Mouse (Mus musculus): ENCODE data around the gene Gtpbp1. TPM values are rescaled to one million over a fixed set of nuclear protein-coding genes. Genes with fewer than 3 reads are reported as not detected.

Gtpbp1 gene
- total and polyA plus RNA-seq, 3 experiments: 26.9 to 30.1 (median 27.0) TPM

DNA sequence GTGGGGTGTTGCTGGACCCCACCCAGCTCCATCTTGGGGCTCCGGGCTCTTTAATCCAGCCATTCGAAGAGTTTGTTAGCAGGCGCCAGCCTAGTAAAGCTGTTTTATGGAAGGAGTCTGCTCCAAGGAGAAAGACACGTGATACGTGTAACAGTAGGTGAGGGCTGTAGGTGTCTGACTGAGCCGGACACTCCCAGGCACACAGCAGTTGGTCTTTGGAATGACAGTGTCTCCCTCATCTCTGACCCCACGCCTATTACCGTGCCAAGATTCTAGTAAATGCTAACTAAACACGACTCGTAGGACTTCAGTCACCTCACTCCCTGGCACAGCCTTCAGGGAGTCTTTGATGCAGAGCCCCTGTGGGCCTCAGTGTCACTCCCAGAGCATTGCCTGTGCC, 54.7 kb downstream of the Gtpbp1 start:
- no peak for DNase-seq
- Histone ChIP-seq H3K4me1 (ENCODE audit: control insufficient read depth, insufficient read depth, low read length) (peaks cover 6% of the 10 kb centered on the region), H3K4me3 (no peak overlapping the region), H3K27me3 (ENCODE audit: control insufficient read depth, insufficient read depth, low read length) (no peaks in the 10 kb centered on the region), H3K36me3 (ENCODE audit: control insufficient read depth, insufficient read depth, low read length) (no peaks in the 10 kb centered on the region; the same call in 1 of the 2 replicates), H3K79me2 (replicated peaks; ENCODE audit: control insufficient read depth, insufficient read depth, low read length) (no peaks in the 10 kb centered on the region), H3K27ac (no peak overlapping the region), H3K9ac (ENCODE audit: low read depth, low read length) (no peak overlapping the region)
- TF ChIP-seq CTCF (IDR thresholded peaks at IDR 0.05) (no peak), POLR2A (IDR thresholded peaks at IDR 0.05; ENCODE audit: insufficient read depth, low read depth, low read length) (no peak), EP300 (IDR thresholded peaks at IDR 0.05; ENCODE audit: insufficient read depth, low read depth, low read length) (no peak)
- intact Hi-C loops (cut with DNase I): loop anchor here (10.0 kb wide), 1 partner anchor 329 kb away; no protein-coding TSS in a partner anchor
- 90% methylated on average over 10 of the region's 10 CpGs for WGBS

DNA sequence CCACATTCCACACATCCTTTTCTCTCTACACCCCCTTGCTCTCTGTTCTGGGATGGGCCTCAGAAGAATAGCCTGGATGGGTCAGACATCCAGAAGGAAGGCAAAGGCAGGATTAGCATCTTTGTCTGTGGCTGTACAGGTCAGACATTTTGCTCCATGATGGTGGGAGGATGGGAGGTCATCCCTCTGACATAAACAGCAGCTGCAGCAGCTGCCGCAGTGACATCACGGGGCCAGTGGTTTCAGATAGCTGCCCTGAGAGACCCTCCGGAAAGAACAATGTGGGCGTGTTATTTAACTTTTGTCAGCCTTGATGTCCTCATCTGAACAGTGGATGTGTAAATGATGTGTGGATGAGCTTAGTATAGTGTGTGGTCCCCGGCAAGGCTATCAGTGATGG, 55.2 kb downstream of the Gtpbp1 start:
- H3K79me2 ChIP-seq (replicated peaks; ENCODE audit: control insufficient read depth, insufficient read depth, low read length): no peaks in the 10 kb centered on the region
- H3K27me3 ChIP-seq (ENCODE audit: control insufficient read depth, insufficient read depth, low read length): no peaks in the 10 kb centered on the region
- no peak overlapping the region for H3K9ac ChIP-seq (ENCODE audit: low read depth, low read length)
- no peak overlapping the region for H3K27ac ChIP-seq
- intact Hi-C loops (cut with DNase I): loop anchor here (10.0 kb wide), 1 partner anchor 329 kb away; no protein-coding TSS in a partner anchor
- H3K4me3 ChIP-seq: no peak overlapping the region
- H3K36me3 ChIP-seq (ENCODE audit: control insufficient read depth, insufficient read depth, low read length): no peaks in the 10 kb centered on the region
- DNase-seq: no peak
- no peak for TF ChIP-seq EP300 (IDR thresholded peaks at IDR 0.05; ENCODE audit: insufficient read depth, low read depth, low read length)
- TF ChIP-seq POLR2A (IDR thresholded peaks at IDR 0.05; ENCODE audit: insufficient read depth, low read depth, low read length): no peak
- TF ChIP-seq CTCF (IDR thresholded peaks at IDR 0.05): no peak
- peaks cover 4% of the 10 kb centered on the region for H3K4me1 ChIP-seq (ENCODE audit: control insufficient read depth, insufficient read depth, low read length)
- 88% methylated on average over 5 of the region's 5 CpGs for WGBS

DNA sequence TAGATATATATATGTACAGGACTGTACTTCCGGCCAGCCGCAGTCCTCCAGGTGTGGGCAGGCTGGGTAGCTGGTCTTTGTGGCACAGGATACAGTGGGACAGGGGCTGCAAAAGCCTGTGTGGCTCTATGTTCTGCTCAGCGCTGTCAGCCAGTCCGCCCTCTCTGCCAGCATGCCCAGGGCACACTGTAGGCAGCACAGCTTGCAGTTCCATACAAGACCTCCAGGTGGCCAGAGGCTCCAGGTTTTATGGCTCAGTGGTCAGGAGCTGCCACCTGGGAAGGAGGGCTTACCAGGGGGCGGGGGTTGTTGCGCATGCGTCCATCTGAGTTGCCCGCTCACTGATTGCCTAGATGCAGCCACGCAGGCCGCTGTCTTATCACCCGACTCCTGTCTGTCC, 57.4 kb downstream of the Gtpbp1 start:
- Histone ChIP-seq H3K4me1 (ENCODE audit: control insufficient read depth, insufficient read depth, low read length) (no peaks in the 10 kb centered on the region), H3K36me3 (ENCODE audit: control insufficient read depth, insufficient read depth, low read length) (no peaks in the 10 kb centered on the region), H3K27me3 (ENCODE audit: control insufficient read depth, insufficient read depth, low read length) (no peaks in the 10 kb centered on the region), H3K27ac (no peak overlapping the region), H3K9ac (ENCODE audit: low read depth, low read length) (no peak overlapping the region), H3K4me3 (no peak overlapping the region), H3K79me2 (replicated peaks; ENCODE audit: control insufficient read depth, insufficient read depth, low read length) (no peaks in the 10 kb centered on the region)
- 85% methylated on average over 11 of the region's 11 CpGs for WGBS
- DNase-seq: no peak
- TF ChIP-seq EP300 (IDR thresholded peaks at IDR 0.05; ENCODE audit: insufficient read depth, low read depth, low read length) (no peak), CTCF (IDR thresholded peaks at IDR 0.05) (peak; percentile 64)
- intact Hi-C loops (cut with DNase I): loop anchor here (10.0 kb wide), 1 partner anchor 327 kb away; no protein-coding TSS in a partner anchor

DNA sequence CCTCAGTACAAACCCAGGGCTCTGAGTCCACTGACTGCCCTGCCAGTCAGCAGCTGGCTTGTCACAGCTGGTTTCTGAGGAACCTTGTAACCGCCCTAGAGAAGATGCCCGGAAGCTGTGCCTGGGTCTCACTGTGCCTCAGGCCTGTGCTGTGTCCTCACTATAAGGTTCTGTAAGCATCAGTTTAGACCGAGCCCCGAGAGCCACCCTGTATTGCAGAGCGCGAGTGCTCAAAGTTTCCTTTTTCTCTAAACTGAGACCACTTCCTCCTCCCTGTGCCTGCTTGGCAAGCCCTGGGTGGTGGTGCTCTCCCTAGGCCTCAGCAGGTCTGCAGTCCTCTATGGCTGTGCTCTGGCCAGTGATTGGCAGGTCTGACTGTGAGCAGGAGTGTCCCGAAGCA, 58.5 kb downstream of the Gtpbp1 start:
- H3K4me1 ChIP-seq (ENCODE audit: control insufficient read depth, insufficient read depth, low read length): no peaks in the 10 kb centered on the region
- H3K9ac ChIP-seq (ENCODE audit: low read depth, low read length): no peak overlapping the region
- intact Hi-C loops (cut with DNase I): loop anchor here (10.0 kb wide), 1 partner anchor 326 kb away; no protein-coding TSS in a partner anchor
- no peaks in the 10 kb centered on the region for H3K79me2 ChIP-seq (replicated peaks; ENCODE audit: control insufficient read depth, insufficient read depth, low read length)
- H3K27ac ChIP-seq: no peak overlapping the region
- H3K36me3 ChIP-seq (ENCODE audit: control insufficient read depth, insufficient read depth, low read length): no peaks in the 10 kb centered on the region
- no peak for DNase-seq
- TF ChIP-seq POLR2A (IDR thresholded peaks at IDR 0.05; ENCODE audit: insufficient read depth, low read depth, low read length): no peak
- TF ChIP-seq EP300 (IDR thresholded peaks at IDR 0.05; ENCODE audit: insufficient read depth, low read depth, low read length): no peak
- no peak for TF ChIP-seq CTCF (IDR thresholded peaks at IDR 0.05)
- no peak overlapping the region for H3K4me3 ChIP-seq
- WGBS: 86% methylated on average over 7 of the region's 7 CpGs
- H3K27me3 ChIP-seq (ENCODE audit: control insufficient read depth, insufficient read depth, low read length): no peaks in the 10 kb centered on the region

DNA sequence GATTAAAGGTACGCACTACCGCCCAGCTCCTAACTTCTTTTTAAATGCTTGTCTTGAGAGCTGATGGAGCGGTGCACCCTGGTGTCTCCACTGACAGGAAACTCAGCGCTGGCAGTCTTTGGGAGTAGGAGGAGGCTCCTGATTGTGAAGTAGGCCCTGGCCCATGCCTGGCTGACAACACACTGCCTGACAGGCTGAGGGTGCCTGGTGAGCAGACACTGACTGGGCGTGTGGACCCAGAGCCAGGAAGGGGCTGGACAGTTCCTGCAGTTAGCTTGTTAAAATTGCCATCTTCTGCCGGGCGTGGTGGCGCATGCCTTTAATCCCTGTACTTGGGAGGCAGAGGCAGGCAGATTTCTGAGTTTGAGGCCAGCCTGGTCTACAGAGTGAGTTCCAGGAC, 59.6 kb downstream of the Gtpbp1 start:
- no peak for DNase-seq
- H3K9ac ChIP-seq (ENCODE audit: low read depth, low read length): no peak overlapping the region
- no peak overlapping the region for H3K27ac ChIP-seq
- no peaks in the 10 kb centered on the region for H3K4me1 ChIP-seq (ENCODE audit: control insufficient read depth, insufficient read depth, low read length)
- no peak overlapping the region for H3K4me3 ChIP-seq
- intact Hi-C loops (cut with DNase I): loop anchor here (5.0 kb wide), 2 partner anchors 57 to 132 kb away; no protein-coding TSS in a partner anchor
- no peaks in the 10 kb centered on the region for H3K79me2 ChIP-seq (replicated peaks; ENCODE audit: control insufficient read depth, insufficient read depth, low read length)
- no peaks in the 10 kb centered on the region for H3K36me3 ChIP-seq (ENCODE audit: control insufficient read depth, insufficient read depth, low read length)
- no peak for TF ChIP-seq POLR2A (IDR thresholded peaks at IDR 0.05; ENCODE audit: insufficient read depth, low read depth, low read length)
- no peak for TF ChIP-seq CTCF (IDR thresholded peaks at IDR 0.05)
- TF ChIP-seq EP300 (IDR thresholded peaks at IDR 0.05; ENCODE audit: insufficient read depth, low read depth, low read length): no peak
- H3K27me3 ChIP-seq (ENCODE audit: control insufficient read depth, insufficient read depth, low read length): no peaks in the 10 kb centered on the region
- 84% methylated on average over 8 of the region's 8 CpGs for WGBS

DNA sequence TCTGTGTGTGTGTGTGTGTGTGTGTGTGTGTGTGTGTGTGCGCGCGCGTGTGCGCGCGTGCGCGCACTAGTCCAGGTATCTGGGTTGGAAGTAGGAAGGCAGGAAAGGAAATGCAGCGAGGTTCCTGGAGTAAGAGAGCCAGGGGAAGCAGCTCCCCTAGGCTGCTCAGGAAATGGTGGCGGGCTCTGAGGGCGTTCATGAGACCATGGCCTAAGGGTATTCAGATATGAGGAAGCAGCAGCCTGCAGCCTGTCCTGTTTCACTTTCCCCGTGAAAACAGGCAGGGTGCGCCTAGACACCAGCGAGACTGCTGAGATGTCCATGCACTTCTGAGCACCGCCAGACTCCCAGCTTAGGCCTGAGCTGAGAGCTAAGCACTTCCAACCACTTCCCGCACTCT, 61.1 kb downstream of the Gtpbp1 start:
- Histone ChIP-seq H3K9ac (ENCODE audit: low read depth, low read length) (no peak overlapping the region), H3K4me1 (ENCODE audit: control insufficient read depth, insufficient read depth, low read length) (peaks cover 3% of the 10 kb centered on the region; the same call in 1 of the 2 replicates), H3K27me3 (ENCODE audit: control insufficient read depth, insufficient read depth, low read length) (no peaks in the 10 kb centered on the region), H3K79me2 (replicated peaks; ENCODE audit: control insufficient read depth, insufficient read depth, low read length) (no peaks in the 10 kb centered on the region), H3K27ac (no peak overlapping the region), H3K36me3 (ENCODE audit: control insufficient read depth, insufficient read depth, low read length) (no peaks in the 10 kb centered on the region), H3K4me3 (no peak overlapping the region)
- intact Hi-C loops (cut with DNase I): loop anchor here (5.0 kb wide), 2 partner anchors 56 to 131 kb away; no protein-coding TSS in a partner anchor
- WGBS: 69% methylated on average over 17 of the region's 17 CpGs
- DNase-seq: no peak
- TF ChIP-seq EP300 (IDR thresholded peaks at IDR 0.05; ENCODE audit: insufficient read depth, low read depth, low read length) (no peak), CTCF (IDR thresholded peaks at IDR 0.05) (no peak)
